Comparison of ENCODE assay signal across 9 mouse cellular contexts in genomic region chr1:64734771-64735750, GRCm38 (mm10). TPM values are rescaled to one million over a fixed set of nuclear protein-coding genes. Genes with fewer than 3 reads are reported as not detected.
A peak's percentile ranks its signal among the peaks of the same experiment; 100 is the strongest.
DNase-seq lines count a peak whose midpoint lies in the region; ATAC-seq lines count a peak whose summit lies in the region.
"Had no signal": no experiment of that assay in that cellular context is flagged by ENCODE, and none has a peak within 500 bp of the region (broad histone marks: within the 10 kb centered on the region; RNA-seq: fewer than 3 reads in every experiment).

No protein-coding gene starts in this region.

- peaks cover 14% of the 10 kb centered on the region for H3K27me3 ChIP-seq in heart, embryonic 12.5 days (replicated peaks)
- peaks cover 23% of the 10 kb centered on the region for H3K27me3 ChIP-seq in kidney, embryonic 16.5 days (ENCODE audit: insufficient read depth, low read length)
- H3K27me3 ChIP-seq: Patski had no signal

- H3K9me3 ChIP-seq in heart, embryonic 12.5 days (replicated peaks) = no peaks in the 10 kb centered on the region
- H3K9me3 ChIP-seq in kidney, embryonic 16.5 days (ENCODE audit: low read length) = no peaks in the 10 kb centered on the region

- peak overlapping the region; percentile 60 for H3K9ac ChIP-seq in heart, embryonic 12.5 days
- H3K9ac ChIP-seq in kidney, embryonic 16.5 days (replicated peaks; ENCODE audit: low read length) = peak overlapping the region; percentile 49

- H3K4me3 ChIP-seq in heart, embryonic 12.5 days = peak overlapping the region; percentile 74
- peak overlapping the region; percentile 74 for H3K4me3 ChIP-seq in kidney, embryonic 16.5 days (ENCODE audit: low read length)

- no peak for ATAC-seq in heart, embryonic 12.5 days (ENCODE audit: insufficient number of reproducible peaks, low FRiP score)
- no peak for ATAC-seq in kidney, embryonic 16.5 days (ENCODE audit: low FRiP score, low TSS enrichment)
- ATAC-seq in megakaryocyte progenitor cell, adult 5-6 weeks (replicated peaks; ENCODE audit: poor library complexity) = no peak
- ATAC-seq: Patski had no signal

- WGBS in heart, embryonic 12.5 days = 34% methylated on average over 58 of the region's 58 CpGs
- WGBS in kidney, embryonic 16.5 days = 41% methylated on average over 58 of the region's 58 CpGs

- H3K4me1 ChIP-seq in heart, embryonic 12.5 days (replicated peaks) = peaks cover 61% of the 10 kb centered on the region
- peaks cover 46% of the 10 kb centered on the region for H3K4me1 ChIP-seq in kidney, embryonic 16.5 days (ENCODE audit: insufficient read depth, low read length)

- no peak overlapping the region for H3K27ac ChIP-seq in heart, embryonic 12.5 days (ENCODE audit: poor library complexity, severe bottlenecking)
- no peak overlapping the region for H3K27ac ChIP-seq in kidney, embryonic 16.5 days (ENCODE audit: low read length)

- peak; percentile 35 for DNase-seq in ovary, postnatal 36 days (ENCODE audit: low spot score)
- no peak for DNase-seq in ovary, postnatal 14 days (ENCODE audit: low spot score)
- DNase-seq in cerebellum, postnatal 36 days = peak; percentile 38 to 41
- peak; percentile 31 for DNase-seq in lung, postnatal 14 days
- DNase-seq in spleen, adult 18-20 months = peak; percentile 14 to 15

- no peaks in the 10 kb centered on the region for H3K36me3 ChIP-seq in heart, embryonic 12.5 days
- H3K36me3 ChIP-seq in kidney, embryonic 16.5 days (ENCODE audit: insufficient read depth, low read length) = 0 out of 2 replicates have a peak, but pooled peaks cover 6% of the 10 kb centered on the region

- peak overlapping the region; percentile 91 for H3K4me2 ChIP-seq in heart, embryonic 12.5 days
- peak overlapping the region; percentile 95 for H3K4me2 ChIP-seq in kidney, embryonic 16.5 days (replicated peaks; ENCODE audit: low read depth, low read length)

RNA-seq across cellular contexts. Expression of gene Fzd5, which starts 2.5 kb away (rescaled TPM):
- polyA plus RNA-seq in heart, embryonic 12.5 days (2016; fragmentation: Nextera tagmentation; extraction: Ambion mirVana) = 1.7 and 2.0 TPM in 2 replicates
- 2.1 and 2.4 TPM in 2 replicates for polyA plus RNA-seq in kidney, embryonic 16.5 days (2015; fragmentation: Nextera tagmentation; extraction: Ambion mirVana)
- total RNA-seq in megakaryocyte progenitor cell, adult 5-6 weeks (2015) = 0.89 and 1.6 TPM in 2 replicates
- total RNA-seq in megakaryocyte progenitor cell, adult 5-6 weeks (2017) = 1.0 and 1.7 TPM in 2 replicates

RNA-seq across cellular contexts. Expression of gene Ccnyl1, which starts 44.8 kb away (rescaled TPM):
- polyA plus RNA-seq in heart, embryonic 12.5 days (2016; fragmentation: Nextera tagmentation; extraction: Ambion mirVana) = 4.1 and 4.2 TPM in 2 replicates
- 4.1 and 5.0 TPM in 2 replicates for polyA plus RNA-seq in kidney, embryonic 16.5 days (2015; fragmentation: Nextera tagmentation; extraction: Ambion mirVana)
- 8.4 and 9.8 TPM in 2 replicates for total RNA-seq in megakaryocyte progenitor cell, adult 5-6 weeks (2015)
- total RNA-seq in megakaryocyte progenitor cell, adult 5-6 weeks (2017) = 4.7 and 7.8 TPM in 2 replicates
